Mouse (Mus musculus) heart, postnatal 36 days (tissue): ENCODE measurements at regions not wholly inside any gene's neighbourhood (a gene's known extent, or its start where the extent isn't known, plus 50 kb on each side); places are given as distances from the start of the nearest gene placed in this dataset.

ENCODE experiments used
- DNase-seq, 2 experiments: peaks; one replicate each; pipeline ENCODE4 v3.0.0; 2021 to 2022
- intact Hi-C: fragments of 180-260 bp; cut with DNase I; formaldehyde crosslinking; loops from one replicate; pipeline ENCODE4 v1.15.1; 2025

- DNase-seq, result no peak
- intact Hi-C loops, result no loop called here
Observed at GRCm38 (mm10) chr14:36414180-36414579, 319.5 kb downstream of the 4930474N05Rik start.
